Mouse (Mus musculus): ENCODE data around the gene Lysmd1. TPM values are rescaled to one million over a fixed set of nuclear protein-coding genes. Genes with fewer than 3 reads are reported as not detected.

Lysmd1 gene
- polyA plus RNA-seq, 1 experiment: 7.3 TPM

DNA sequence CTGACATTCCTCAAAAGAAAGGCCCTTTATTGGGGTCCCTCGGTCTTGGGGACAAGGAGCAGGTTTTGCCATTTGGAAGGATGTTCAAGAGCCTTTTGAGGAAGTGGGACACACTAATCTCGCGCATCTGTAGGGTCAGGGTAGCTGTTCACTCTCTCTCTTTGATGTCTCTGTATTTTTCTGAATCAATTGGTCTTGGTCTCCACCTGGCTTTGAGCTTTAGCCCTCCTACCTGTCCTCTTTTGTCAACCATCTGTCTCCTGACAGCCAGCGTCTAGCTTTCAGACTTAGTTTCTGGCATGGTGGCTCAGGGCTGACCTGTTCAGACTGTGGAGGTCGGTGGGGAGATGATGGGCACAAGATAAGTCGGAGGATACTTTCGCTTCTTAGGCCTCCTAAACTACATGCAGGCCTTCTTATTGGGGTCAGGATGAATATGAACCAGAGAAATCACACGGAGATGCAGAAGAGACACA is 25.7 kb downstream of the Lysmd1 start:
- peaks cover 4% of the 10 kb centered on the region; the same call in 1 of the 2 replicates for H3K4me1 ChIP-seq (ENCODE audit: control insufficient read depth, insufficient read depth, insufficient read length, low read length)
- peak overlapping the region; percentile 62 for H3K4me3 ChIP-seq (ENCODE audit: insufficient read depth, low read depth, low read length)
- H3K27ac ChIP-seq (replicated peaks; ENCODE audit: low read depth, low read length): no peak overlapping the region

DNA sequence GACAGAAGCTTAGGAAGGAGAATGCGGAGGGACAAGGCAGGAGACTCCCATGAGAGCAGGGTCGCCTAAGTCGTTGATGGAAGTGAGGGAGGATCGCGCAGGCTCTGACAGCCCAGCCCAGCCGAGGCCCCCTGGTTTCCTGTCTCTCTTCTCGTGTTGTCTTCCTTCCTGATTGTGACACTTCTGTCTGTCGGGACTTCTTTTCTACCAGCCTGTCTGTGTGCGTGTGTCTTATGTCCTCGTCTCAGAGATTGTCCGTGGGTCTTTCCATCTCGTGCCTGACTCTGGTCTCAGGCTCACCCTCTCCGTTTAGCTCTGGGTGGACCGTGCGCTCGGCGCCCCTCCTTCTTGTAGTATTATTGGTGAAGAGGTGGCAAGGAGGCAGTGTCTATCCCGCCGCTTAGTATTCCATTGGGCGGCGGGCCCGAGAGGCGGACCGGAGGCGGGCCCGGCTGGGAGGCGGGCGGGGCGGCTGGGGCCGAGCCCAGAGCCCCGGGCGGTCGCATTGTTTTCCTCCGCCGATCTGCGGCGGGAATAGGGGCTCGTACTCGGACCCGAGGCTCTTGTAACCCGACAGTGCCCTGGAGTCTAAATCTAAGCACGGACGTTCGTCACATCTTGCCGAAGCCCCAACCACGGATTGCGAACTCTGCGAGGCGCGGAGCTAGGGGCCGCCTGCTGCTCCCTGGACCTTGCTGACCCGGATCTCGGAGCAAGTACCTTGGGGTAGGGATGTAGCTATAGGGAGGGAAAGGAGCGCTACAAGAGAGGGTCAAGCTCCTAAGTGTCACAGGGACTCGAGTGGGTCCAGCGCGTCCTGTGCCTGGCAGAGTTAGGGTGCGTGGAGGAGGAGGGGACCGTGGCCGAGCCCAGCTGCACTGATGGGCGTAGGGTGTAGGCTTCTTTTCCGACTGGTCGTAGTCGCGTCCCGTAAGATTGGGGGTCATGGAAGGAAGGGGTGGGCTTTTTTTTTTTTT is 26.4 kb downstream of the Lysmd1 start, which contains the start of gene Sema6c:
TSS of gene Sema6c (plus strand) at position 471 of the 977 bp plus-strand sequence.
- Histone ChIP-seq H3K4me1 (ENCODE audit: control insufficient read depth, insufficient read depth, insufficient read length, low read length) (peaks cover 4% of the 10 kb centered on the region; the same call in 1 of the 2 replicates), H3K4me3 (ENCODE audit: insufficient read depth, low read depth, low read length) (peak within 1 kb of the TSS; percentile 78), H3K27ac (replicated peaks; ENCODE audit: low read depth, low read length) (no peak within 1 kb of the TSS)

GRCm38 (mm10) chr3:95161041-95161551 is 27.2 kb downstream of the Lysmd1 start:
- Histone ChIP-seq H3K4me1 (ENCODE audit: control insufficient read depth, insufficient read depth, insufficient read length, low read length) (peaks cover 4% of the 10 kb centered on the region; the same call in 1 of the 2 replicates), H3K27ac (replicated peaks; ENCODE audit: low read depth, low read length) (no peak overlapping the region), H3K4me3 (ENCODE audit: insufficient read depth, low read depth, low read length) (peak overlapping the region; percentile 78)

DNA sequence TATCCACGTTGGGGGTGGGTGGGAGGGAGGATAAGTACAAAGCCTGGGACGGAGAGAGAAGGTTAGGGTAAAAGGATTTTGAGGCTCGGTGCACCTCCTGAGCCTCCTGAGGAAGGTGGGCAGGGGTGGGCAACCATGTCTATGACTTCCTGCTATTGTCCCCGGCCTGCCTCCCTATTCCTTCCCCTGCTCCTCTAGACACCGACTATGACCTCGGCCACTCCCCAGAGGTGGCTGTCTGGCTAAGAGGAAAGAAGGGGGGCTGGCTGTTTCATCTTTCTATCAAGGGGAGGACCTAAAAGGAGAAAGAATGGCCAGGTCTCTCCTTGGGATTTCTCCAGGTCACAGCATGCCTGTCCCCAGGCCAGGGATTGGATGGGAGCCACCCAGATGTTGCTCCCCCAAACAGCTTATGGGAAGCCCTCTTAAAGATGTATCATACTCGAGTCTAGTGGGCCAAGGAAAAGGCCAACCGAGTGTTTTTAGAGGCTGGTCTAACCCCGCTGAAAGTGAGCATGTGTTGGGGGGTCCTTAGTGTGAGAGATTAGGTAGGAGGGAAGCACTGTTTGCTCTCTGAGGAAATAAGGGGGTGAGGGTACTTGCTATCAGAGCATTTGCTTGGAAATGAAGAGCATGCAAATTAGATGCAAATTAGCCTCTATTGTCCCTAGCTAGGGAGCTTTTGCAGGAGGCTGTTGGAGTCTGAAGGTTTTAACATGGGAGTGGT is 27.9 kb downstream of the Lysmd1 start:
- Histone ChIP-seq H3K4me1 (ENCODE audit: control insufficient read depth, insufficient read depth, insufficient read length, low read length) (peaks cover 4% of the 10 kb centered on the region; the same call in 1 of the 2 replicates), H3K4me3 (ENCODE audit: insufficient read depth, low read depth, low read length) (peak overlapping the region; percentile 78), H3K27ac (replicated peaks; ENCODE audit: low read depth, low read length) (no peak overlapping the region)

DNA sequence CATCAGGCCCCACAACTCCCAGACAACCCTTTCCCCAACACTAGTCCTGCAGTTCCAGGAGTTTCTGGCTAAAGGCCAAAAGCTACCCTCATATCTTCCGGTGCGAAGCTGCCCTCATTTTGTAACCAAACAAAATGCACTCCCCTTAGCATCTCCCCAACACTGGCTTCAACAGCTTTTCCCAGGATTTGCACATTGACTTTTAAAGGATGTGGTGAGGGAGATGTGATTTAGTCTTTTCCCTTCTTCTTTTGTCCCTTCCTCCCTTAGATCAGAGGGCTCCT is 28.4 kb downstream of the Lysmd1 start:
- no peak overlapping the region for H3K4me3 ChIP-seq (ENCODE audit: insufficient read depth, low read depth, low read length)
- no peak overlapping the region for H3K27ac ChIP-seq (replicated peaks; ENCODE audit: low read depth, low read length)
- H3K4me1 ChIP-seq (ENCODE audit: control insufficient read depth, insufficient read depth, insufficient read length, low read length): peaks cover 4% of the 10 kb centered on the region; the same call in 1 of the 2 replicates

GRCm38 (mm10) chr3:95163419-95164255 is 29.7 kb downstream of the Lysmd1 start:
- no peak overlapping the region for H3K4me3 ChIP-seq (ENCODE audit: insufficient read depth, low read depth, low read length)
- H3K4me1 ChIP-seq (ENCODE audit: control insufficient read depth, insufficient read depth, insufficient read length, low read length): peaks cover 4% of the 10 kb centered on the region; the same call in 1 of the 2 replicates
- H3K27ac ChIP-seq (replicated peaks; ENCODE audit: low read depth, low read length): no peak overlapping the region

DNA sequence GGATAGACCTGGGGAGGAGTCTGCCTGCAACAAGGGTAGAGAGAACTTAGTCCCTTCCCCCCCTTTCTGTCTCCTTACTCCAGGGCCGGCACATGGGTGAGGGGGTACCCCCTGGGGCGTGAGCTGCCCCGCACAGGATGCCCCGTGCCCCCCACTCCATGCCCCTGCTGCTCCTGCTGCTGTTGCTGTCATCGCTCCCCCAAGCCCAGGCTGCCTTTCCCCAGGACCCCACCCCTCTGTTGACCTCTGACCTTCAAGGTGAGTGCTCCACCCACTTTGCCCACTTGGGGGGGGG is 30.3 kb downstream of the Lysmd1 start:
- H3K4me1 ChIP-seq (ENCODE audit: control insufficient read depth, insufficient read depth, insufficient read length, low read length): peaks cover 4% of the 10 kb centered on the region; the same call in 1 of the 2 replicates
- H3K27ac ChIP-seq (replicated peaks; ENCODE audit: low read depth, low read length): no peak overlapping the region
- H3K4me3 ChIP-seq (ENCODE audit: insufficient read depth, low read depth, low read length): no peak overlapping the region

DNA sequence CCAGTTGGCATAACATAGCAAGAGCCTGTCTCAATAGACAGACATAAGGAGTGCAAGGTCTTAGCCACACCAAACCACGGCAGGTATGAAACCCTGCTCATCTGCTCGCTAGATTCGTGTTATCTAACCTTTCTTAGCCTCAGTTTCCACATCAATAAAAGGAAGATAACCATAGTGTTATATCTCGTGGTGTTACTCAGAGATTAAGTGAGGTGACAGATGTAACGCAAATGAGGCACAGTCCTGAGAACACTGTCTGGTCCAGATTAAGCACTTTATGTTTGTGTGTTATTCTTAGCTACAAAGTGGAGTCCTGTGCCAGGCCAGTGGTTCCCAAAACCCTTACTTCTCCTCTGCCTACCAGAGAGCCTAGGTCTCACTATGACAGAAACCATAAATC is 31.0 kb downstream of the Lysmd1 start:
- Histone ChIP-seq H3K27ac (replicated peaks; ENCODE audit: low read depth, low read length) (no peak overlapping the region), H3K4me1 (ENCODE audit: control insufficient read depth, insufficient read depth, insufficient read length, low read length) (peaks cover 4% of the 10 kb centered on the region; the same call in 1 of the 2 replicates), H3K4me3 (ENCODE audit: insufficient read depth, low read depth, low read length) (no peak overlapping the region)

GRCm38 (mm10) chr3:95169996-95170395 is 36.1 kb downstream of the Lysmd1 start:
- Histone ChIP-seq H3K27ac (replicated peaks; ENCODE audit: low read depth, low read length) (no peak overlapping the region), H3K4me3 (ENCODE audit: insufficient read depth, low read depth, low read length) (no peak overlapping the region), H3K4me1 (ENCODE audit: control insufficient read depth, insufficient read depth, insufficient read length, low read length) (0 out of 2 replicates have a peak, but pooled peaks cover 3% of the 10 kb centered on the region)

GRCm38 (mm10) chr3:95171105-95171504 is 37.2 kb downstream of the Lysmd1 start:
- H3K4me1 ChIP-seq (ENCODE audit: control insufficient read depth, insufficient read depth, insufficient read length, low read length): 0 out of 2 replicates have a peak, but pooled peaks cover 3% of the 10 kb centered on the region
- H3K27ac ChIP-seq (replicated peaks; ENCODE audit: low read depth, low read length): no peak overlapping the region
- H3K4me3 ChIP-seq (ENCODE audit: insufficient read depth, low read depth, low read length): no peak overlapping the region

GRCm38 (mm10) chr3:95172526-95173255 is 38.8 kb downstream of the Lysmd1 start:
- H3K4me3 ChIP-seq (ENCODE audit: insufficient read depth, low read depth, low read length): peak overlapping the region; percentile 53; the same call in 1 of the 2 replicates
- H3K27ac ChIP-seq (replicated peaks; ENCODE audit: low read depth, low read length): no peak overlapping the region
- 0 out of 2 replicates have a peak, but pooled peaks cover 3% of the 10 kb centered on the region for H3K4me1 ChIP-seq (ENCODE audit: control insufficient read depth, insufficient read depth, insufficient read length, low read length)

DNA sequence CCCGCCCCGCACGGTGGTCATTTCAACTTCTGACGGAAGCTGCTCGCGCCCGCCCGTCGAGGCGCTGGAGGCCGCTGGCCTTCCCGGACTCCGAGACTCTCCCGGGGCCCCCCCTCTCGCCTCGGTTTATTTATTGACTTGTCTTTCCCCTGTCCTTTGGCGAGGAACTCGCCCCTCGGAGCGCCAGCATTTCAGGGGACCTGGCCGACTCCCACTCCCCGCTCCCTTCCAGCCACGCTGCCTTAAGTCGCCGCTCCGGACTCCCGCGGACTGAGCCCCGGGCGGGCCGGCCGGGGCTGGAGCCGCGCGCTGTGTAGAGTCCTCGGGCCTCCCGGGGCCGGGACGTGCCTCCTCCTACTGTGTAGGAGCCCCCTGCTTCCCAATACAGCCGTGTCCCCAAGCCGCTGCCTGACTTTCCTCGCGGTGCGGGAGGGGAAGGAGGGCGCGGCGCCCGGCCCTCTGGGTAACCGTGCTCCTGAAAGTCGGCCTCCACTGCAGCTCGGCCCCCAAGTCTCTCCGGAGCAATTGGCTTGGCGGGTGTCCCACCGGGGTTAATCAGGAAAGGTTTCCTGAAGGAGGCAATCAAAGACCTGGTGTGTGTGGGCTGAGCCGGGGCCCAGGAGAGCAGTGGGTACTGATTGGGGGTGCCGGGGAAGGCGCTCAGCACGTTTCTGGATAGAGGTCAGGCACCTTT is 39.5 kb downstream of the Lysmd1 start:
- peak overlapping the region; percentile 53 for H3K4me3 ChIP-seq (ENCODE audit: insufficient read depth, low read depth, low read length)
- H3K27ac ChIP-seq (replicated peaks; ENCODE audit: low read depth, low read length): no peak overlapping the region
- H3K4me1 ChIP-seq (ENCODE audit: control insufficient read depth, insufficient read depth, insufficient read length, low read length): 0 out of 2 replicates have a peak, but pooled peaks cover 3% of the 10 kb centered on the region

DNA sequence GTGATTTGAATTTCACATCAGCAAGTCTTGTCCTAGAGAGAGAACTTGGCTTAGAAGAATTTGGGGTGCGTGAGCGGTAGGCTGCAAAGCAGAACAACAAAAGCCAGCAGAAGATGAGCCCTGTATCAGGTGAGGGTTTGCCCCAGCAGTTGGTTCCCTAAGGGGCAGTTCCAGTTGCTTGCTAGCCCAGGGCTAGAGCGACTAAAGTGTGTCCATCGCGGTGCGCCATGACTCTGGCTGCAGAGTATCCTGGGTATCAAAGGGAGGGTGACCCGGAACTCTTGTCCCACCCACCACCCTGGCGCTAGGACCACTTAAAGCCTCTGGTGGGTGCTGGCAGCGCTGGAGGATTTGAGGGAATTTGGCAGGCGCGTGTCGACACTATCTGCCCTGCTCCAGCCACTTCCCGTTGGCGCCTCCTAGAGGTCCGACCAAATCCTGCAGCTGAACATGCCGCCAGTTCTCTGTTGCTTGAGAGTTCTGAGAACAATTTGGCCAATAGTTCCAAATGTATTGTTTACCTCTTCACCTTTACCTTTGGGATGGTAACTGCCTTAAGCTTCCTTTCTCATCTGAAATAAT is 40.2 kb downstream of the Lysmd1 start:
- H3K4me1 ChIP-seq (ENCODE audit: control insufficient read depth, insufficient read depth, insufficient read length, low read length): 0 out of 2 replicates have a peak, but pooled peaks cover 3% of the 10 kb centered on the region
- H3K4me3 ChIP-seq (ENCODE audit: insufficient read depth, low read depth, low read length): peak overlapping the region; percentile 53
- no peak overlapping the region for H3K27ac ChIP-seq (replicated peaks; ENCODE audit: low read depth, low read length)

All from brown adipose tissue, adult 24 weeks (tissue).